Mouse (Mus musculus): Measurements from ENCODE around the gene Prr18. TPM values are rescaled to one million over a fixed set of nuclear protein-coding genes. Genes with fewer than 3 reads are reported as not detected.

Prr18 gene
- polyA plus RNA-seq, 1 experiment from 2014 or later, result 1.4 TPM

- Histone ChIP-seq H3K27ac (ENCODE audit: low read depth, low read length) (no peak overlapping the region), H3K4me3 (ENCODE audit: low read depth, low read length) (no peak overlapping the region), H3K9ac (ENCODE audit: low read length) (no peak overlapping the region), H3K9me3 (ENCODE audit: control insufficient read depth, low read length) (no peaks in the 10 kb centered on the region), H3K36me3 (ENCODE audit: control insufficient read depth, insufficient read depth, low read length) (no peaks in the 10 kb centered on the region), H3K4me1 (ENCODE audit: control insufficient read depth, insufficient read depth, low read length) (peaks cover 29% of the 10 kb centered on the region; the same call in 1 of the 2 replicates), H3K27me3 (ENCODE audit: control insufficient read depth, insufficient read depth, low read length) (no peaks in the 10 kb centered on the region), H3K4me2 (ENCODE audit: low read depth) (no peak overlapping the region)
- no peak for ATAC-seq (ENCODE audit: insufficient read depth, low FRiP score, low TSS enrichment)
- 68% methylated on average over 2 of the region's 2 CpGs for WGBS
- DNase-seq (ENCODE audit: low spot score), result no peak
These were observed 31.9 kb downstream of the Prr18 start for GRCm38 (mm10) chr17:8369171-8369570.

- Histone ChIP-seq H3K4me2 (ENCODE audit: low read depth) (no peak overlapping the region), H3K4me1 (ENCODE audit: control insufficient read depth, insufficient read depth, low read length) (peaks cover 29% of the 10 kb centered on the region; the same call in 1 of the 2 replicates)
- no peak for ATAC-seq (ENCODE audit: insufficient read depth, low FRiP score, low TSS enrichment)
These were observed 33.5 kb downstream of the Prr18 start for GRCm38 (mm10) chr17:8370634-8371229.

GRCm38 (mm10) chr17:8371834-8372233 is 34.6 kb downstream of the Prr18 start:
- H3K9me3 ChIP-seq (ENCODE audit: control insufficient read depth, low read length), result no peaks in the 10 kb centered on the region
- peak overlapping the region; percentile 28 for H3K4me3 ChIP-seq (ENCODE audit: low read depth, low read length)
- H3K27me3 ChIP-seq (ENCODE audit: control insufficient read depth, insufficient read depth, low read length), result no peaks in the 10 kb centered on the region
- H3K4me1 ChIP-seq (ENCODE audit: control insufficient read depth, insufficient read depth, low read length), result peaks cover 29% of the 10 kb centered on the region; the same call in 1 of the 2 replicates
- H3K27ac ChIP-seq (ENCODE audit: low read depth, low read length), result peak overlapping the region; percentile 94
- WGBS, result 0% methylated on average over 7 of the region's 7 CpGs
- peak overlapping the region; percentile 58 for H3K4me2 ChIP-seq (ENCODE audit: low read depth)
- ATAC-seq (ENCODE audit: insufficient read depth, low FRiP score, low TSS enrichment) (peak; percentile 79), DNase-seq (ENCODE audit: low spot score) (peak; percentile 91)
- no peaks in the 10 kb centered on the region for H3K36me3 ChIP-seq (ENCODE audit: control insufficient read depth, insufficient read depth, low read length)
- peak overlapping the region; percentile 71 for H3K9ac ChIP-seq (ENCODE audit: low read length)

More at GRCm38 (mm10) chr17:8370634-8371229, 33.5 kb downstream of the Prr18 start:
- 28% methylated on average over 13 of the region's 13 CpGs for WGBS
- Histone ChIP-seq H3K9ac (ENCODE audit: low read length) (peak overlapping the region; percentile 2; the same call in 1 of the 2 replicates), H3K9me3 (ENCODE audit: control insufficient read depth, low read length) (no peaks in the 10 kb centered on the region), H3K36me3 (ENCODE audit: control insufficient read depth, insufficient read depth, low read length) (no peaks in the 10 kb centered on the region), H3K4me3 (ENCODE audit: low read depth, low read length) (no peak overlapping the region), H3K27ac (ENCODE audit: low read depth, low read length) (peak overlapping the region; percentile 94), H3K27me3 (ENCODE audit: control insufficient read depth, insufficient read depth, low read length) (no peaks in the 10 kb centered on the region)
- DNase-seq (ENCODE audit: low spot score), result peak; percentile 62

- peaks cover 25% of the 10 kb centered on the region; the same call in 1 of the 2 replicates for H3K4me1 ChIP-seq (ENCODE audit: control insufficient read depth, insufficient read depth, low read length)
- no peaks in the 10 kb centered on the region for H3K27me3 ChIP-seq (ENCODE audit: control insufficient read depth, insufficient read depth, low read length)
- DNase-seq (ENCODE audit: low spot score) (peak; percentile 82), ATAC-seq (ENCODE audit: insufficient read depth, low FRiP score, low TSS enrichment) (peak; percentile 45)
- H3K27ac ChIP-seq (ENCODE audit: low read depth, low read length), result peak overlapping the region; percentile 94
- H3K9ac ChIP-seq (ENCODE audit: low read length), result peak overlapping the region; percentile 71
- H3K9me3 ChIP-seq (ENCODE audit: control insufficient read depth, low read length), result no peaks in the 10 kb centered on the region
- no peaks in the 10 kb centered on the region for H3K36me3 ChIP-seq (ENCODE audit: control insufficient read depth, insufficient read depth, low read length)
- H3K4me2 ChIP-seq (ENCODE audit: low read depth), result peak overlapping the region; percentile 58
- WGBS, result 2% methylated on average over 18 of the region's 18 CpGs
- peak overlapping the region; percentile 28 for H3K4me3 ChIP-seq (ENCODE audit: low read depth, low read length)
These were observed 35.2 kb downstream of the Prr18 start for GRCm38 (mm10) chr17:8372286-8373046.

GRCm38 (mm10) chr17:8377298-8377697 is 40.0 kb downstream of the Prr18 start:
- no peaks in the 10 kb centered on the region for H3K27me3 ChIP-seq (ENCODE audit: control insufficient read depth, insufficient read depth, low read length)
- 61% methylated on average over 5 of the region's 5 CpGs for WGBS
- no peak overlapping the region for H3K4me2 ChIP-seq (ENCODE audit: low read depth)
- ATAC-seq (ENCODE audit: insufficient read depth, low FRiP score, low TSS enrichment) (no peak), DNase-seq (ENCODE audit: low spot score) (no peak)
- H3K4me3 ChIP-seq (ENCODE audit: low read depth, low read length), result no peak overlapping the region
- H3K4me1 ChIP-seq (ENCODE audit: control insufficient read depth, insufficient read depth, low read length), result peaks cover 1% of the 10 kb centered on the region; the same call in 1 of the 2 replicates
- H3K27ac ChIP-seq (ENCODE audit: low read depth, low read length), result no peak overlapping the region
- no peak overlapping the region for H3K9ac ChIP-seq (ENCODE audit: low read length)
- H3K36me3 ChIP-seq (ENCODE audit: control insufficient read depth, insufficient read depth, low read length), result no peaks in the 10 kb centered on the region
- no peaks in the 10 kb centered on the region for H3K9me3 ChIP-seq (ENCODE audit: control insufficient read depth, low read length)

- WGBS, result 94% methylated on average over 2 of the region's 2 CpGs
- Histone ChIP-seq H3K9me3 (ENCODE audit: control insufficient read depth, low read length) (no peaks in the 10 kb centered on the region), H3K4me3 (ENCODE audit: low read depth, low read length) (no peak overlapping the region), H3K4me2 (ENCODE audit: low read depth) (no peak overlapping the region), H3K36me3 (ENCODE audit: control insufficient read depth, insufficient read depth, low read length) (no peaks in the 10 kb centered on the region), H3K27ac (ENCODE audit: low read depth, low read length) (no peak overlapping the region), H3K9ac (ENCODE audit: low read length) (no peak overlapping the region), H3K27me3 (ENCODE audit: control insufficient read depth, insufficient read depth, low read length) (peaks cover 28% of the 10 kb centered on the region), H3K4me1 (ENCODE audit: control insufficient read depth, insufficient read depth, low read length) (no peaks in the 10 kb centered on the region)
- no peak for ATAC-seq (ENCODE audit: insufficient read depth, low FRiP score, low TSS enrichment)
- DNase-seq (ENCODE audit: low spot score), result no peak
These were observed 48.2 kb downstream of the Prr18 start for GRCm38 (mm10) chr17:8385441-8385840.

- H3K27me3 ChIP-seq (ENCODE audit: control insufficient read depth, insufficient read depth, low read length), result peaks cover 38% of the 10 kb centered on the region
- H3K36me3 ChIP-seq (ENCODE audit: control insufficient read depth, insufficient read depth, low read length), result no peaks in the 10 kb centered on the region
- no peak overlapping the region for H3K4me2 ChIP-seq (ENCODE audit: low read depth)
- ATAC-seq (ENCODE audit: insufficient read depth, low FRiP score, low TSS enrichment) (no peak), DNase-seq (ENCODE audit: low spot score) (peak; percentile 62)
- no peak overlapping the region for H3K27ac ChIP-seq (ENCODE audit: low read depth, low read length)
- H3K9ac ChIP-seq (ENCODE audit: low read length), result no peak overlapping the region
- no peaks in the 10 kb centered on the region for H3K4me1 ChIP-seq (ENCODE audit: control insufficient read depth, insufficient read depth, low read length)
- H3K9me3 ChIP-seq (ENCODE audit: control insufficient read depth, low read length), result no peaks in the 10 kb centered on the region
- 2% methylated on average over 13 of the region's 13 CpGs for WGBS
- no peak overlapping the region for H3K4me3 ChIP-seq (ENCODE audit: low read depth, low read length)
These were observed 51.2 kb downstream of the Prr18 start for GRCm38 (mm10) chr17:8388463-8388862.

GRCm38 (mm10) chr17:8388990-8389789 is 51.9 kb downstream of the Prr18 start:
- H3K9me3 ChIP-seq (ENCODE audit: control insufficient read depth, low read length), result no peaks in the 10 kb centered on the region
- H3K4me3 ChIP-seq (ENCODE audit: low read depth, low read length), result peak overlapping the region; percentile 12; the same call in 1 of the 2 replicates
- no peak for ATAC-seq (ENCODE audit: insufficient read depth, low FRiP score, low TSS enrichment)
- H3K27ac ChIP-seq (ENCODE audit: low read depth, low read length), result no peak overlapping the region
- H3K4me1 ChIP-seq (ENCODE audit: control insufficient read depth, insufficient read depth, low read length), result no peaks in the 10 kb centered on the region
- peak overlapping the region; percentile 27 for H3K4me2 ChIP-seq (ENCODE audit: low read depth)
- H3K9ac ChIP-seq (ENCODE audit: low read length), result 0 out of 2 replicates have a peak overlapping the region, but pooled peaks have one; percentile 3
- no peak for DNase-seq (ENCODE audit: low spot score)
- under 1% methylated on average over 28 of the region's 28 CpGs for WGBS
- no peaks in the 10 kb centered on the region for H3K36me3 ChIP-seq (ENCODE audit: control insufficient read depth, insufficient read depth, low read length)
- H3K27me3 ChIP-seq (ENCODE audit: control insufficient read depth, insufficient read depth, low read length), result peaks cover 38% of the 10 kb centered on the region
